Mouse (Mus musculus): ENCODE measurements around the gene Cep135.

- TF ChIP-seq CTCF (conservative IDR thresholded peaks at IDR 0.05; ENCODE audit: low read length) (no peak), POU5F1 (IDR thresholded peaks at IDR 0.05; ENCODE audit: borderline replicate concordance, low read length) (no peak), NANOG (IDR thresholded peaks at IDR 0.05; ENCODE audit: borderline replicate concordance, low read length) (no peak)
Measured at GRCm38 (mm10) chr5:76681895-76682656, 93.6 kb downstream of the Cep135 start.

Data from E14TG2a.4 (cell line).